Mouse (Mus musculus) intestine, embryonic 16.5 days (tissue): ENCODE measurements at regions not wholly inside any gene's neighbourhood (a gene's known extent, or its start where the extent isn't known, plus 50 kb on each side); places are given as distances from the start of the nearest gene placed in this dataset.

Experiments
- ATAC-seq: fragments of 200-750 bp; cut with Nextera tagmentation; 2 replicates; pipeline ENCODE4 v1.8.0; 2017; ENCODE audit warnings: moderate TSS enrichment, moderate library complexity
- H3K27ac ChIP-seq: fragments of 300-500 bp; sonication (generic); 2 replicates; pipeline ENCODE4 v1.5.1; 2014; ENCODE audit warnings: mild to moderate bottlenecking, low read length
- H3K27me3 ChIP-seq: fragments of 300-500 bp; sonication (generic); replicated peaks from 2 replicates; pipeline ENCODE4 v1.6.1; 2014; ENCODE audit warnings: low read length, control low read depth, mixed read lengths; ENCODE audit not compliant: control insufficient read depth, insufficient read depth
- H3K36me3 ChIP-seq: fragments of 300-500 bp; sonication (generic); 2 replicates; pipeline ENCODE4 v1.6.1; 2014; ENCODE audit warnings: low read length, control low read depth; ENCODE audit not compliant: control insufficient read depth, insufficient read depth
- H3K4me1 ChIP-seq: fragments of 300-500 bp; sonication (generic); 2 replicates; pipeline ENCODE4 v1.6.1; 2014; ENCODE audit warnings: low read length, control low read depth, mixed read lengths; ENCODE audit not compliant: control insufficient read depth, insufficient read depth
- H3K4me2 ChIP-seq: fragments of 300-500 bp; sonication (generic); 2 replicates; pipeline ENCODE4 v1.6.1; 2014; ENCODE audit warnings: low read depth, low read length, control low read depth
- H3K4me3 ChIP-seq: fragments of 300-500 bp; sonication (generic); 2 replicates; pipeline ENCODE4 v1.5.1; 2014; ENCODE audit warnings: mild to moderate bottlenecking, low read length
- H3K9ac ChIP-seq: fragments of 300-500 bp; sonication (generic); 2 replicates; pipeline ENCODE4 v1.6.1; 2014; ENCODE audit warnings: low read depth, low read length
- H3K9me3 ChIP-seq: fragments of 300-500 bp; sonication (generic); 2 replicates; pipeline ENCODE4 v1.6.1; 2016; ENCODE audit warnings: low read length, control low read depth; ENCODE audit not compliant: control insufficient read depth
- WGBS: fragments of 180-500 bp; shearing (Covaris S2); extraction: QIAGEN DNeasy Blood & Tissue Kit; methylation state at CpG from one replicate; pipeline ENCODE4 v1.1.7; 2014; 5-methylcytosine and 5-hydroxymethylcytosine counted together

GRCm38 (mm10) chr16:78637452-78637851, 60.9 kb upstream of the D16Ertd472e start:
- no peak overlapping the region for H3K27ac ChIP-seq
- no peaks in the 10 kb centered on the region for H3K36me3 ChIP-seq
- H3K27me3 ChIP-seq = no peaks in the 10 kb centered on the region
- H3K4me2 ChIP-seq = no peak overlapping the region
- no peak overlapping the region for H3K9ac ChIP-seq
- no peaks in the 10 kb centered on the region for H3K9me3 ChIP-seq
- no peak overlapping the region for H3K4me3 ChIP-seq
- H3K4me1 ChIP-seq = no peaks in the 10 kb centered on the region
- WGBS = 89% methylated on average over 6 of the region's 6 CpGs
- no peak for ATAC-seq

- no peaks in the 10 kb centered on the region for H3K4me1 ChIP-seq
- no peak overlapping the region for H3K4me3 ChIP-seq
- no peaks in the 10 kb centered on the region for H3K36me3 ChIP-seq
- H3K27ac ChIP-seq = no peak overlapping the region
- H3K9me3 ChIP-seq = no peaks in the 10 kb centered on the region
- no peak overlapping the region for H3K9ac ChIP-seq
- no peaks in the 10 kb centered on the region for H3K27me3 ChIP-seq
- no peak for ATAC-seq
- 41% methylated on average over 5 of the region's 5 CpGs for WGBS
- H3K4me2 ChIP-seq = no peak overlapping the region
Measured at GRCm38 (mm10) chr16:78637015-78637414, 60.5 kb upstream of the D16Ertd472e start.

DNA sequence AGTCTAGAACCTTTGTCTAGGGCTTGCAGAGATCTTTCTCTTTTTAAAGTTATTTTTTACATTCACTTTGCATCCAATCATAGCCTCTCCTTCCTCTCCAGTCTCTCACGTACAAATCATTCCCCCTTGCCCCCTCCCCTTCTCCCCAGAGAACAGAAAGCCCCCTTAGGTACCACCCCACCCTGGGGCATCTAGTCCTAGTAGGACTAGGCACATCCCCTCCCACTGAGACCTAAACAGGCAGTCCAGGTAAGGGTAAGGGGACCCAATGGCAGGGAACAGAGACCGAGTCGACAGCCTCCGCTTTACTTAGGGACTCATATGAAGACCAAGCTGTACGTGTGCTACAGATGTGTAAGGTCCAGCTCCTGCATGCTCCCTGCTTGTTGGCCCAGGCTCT, 59.3 kb upstream of the D16Ertd472e start:
- Histone ChIP-seq H3K27ac (no peak overlapping the region), H3K4me1 (no peaks in the 10 kb centered on the region), H3K4me3 (no peak overlapping the region), H3K9ac (no peak overlapping the region), H3K9me3 (no peaks in the 10 kb centered on the region), H3K27me3 (no peaks in the 10 kb centered on the region), H3K36me3 (no peaks in the 10 kb centered on the region), H3K4me2 (no peak overlapping the region)
- no peak for ATAC-seq
- 87% methylated on average over 5 of the region's 5 CpGs for WGBS

DNA sequence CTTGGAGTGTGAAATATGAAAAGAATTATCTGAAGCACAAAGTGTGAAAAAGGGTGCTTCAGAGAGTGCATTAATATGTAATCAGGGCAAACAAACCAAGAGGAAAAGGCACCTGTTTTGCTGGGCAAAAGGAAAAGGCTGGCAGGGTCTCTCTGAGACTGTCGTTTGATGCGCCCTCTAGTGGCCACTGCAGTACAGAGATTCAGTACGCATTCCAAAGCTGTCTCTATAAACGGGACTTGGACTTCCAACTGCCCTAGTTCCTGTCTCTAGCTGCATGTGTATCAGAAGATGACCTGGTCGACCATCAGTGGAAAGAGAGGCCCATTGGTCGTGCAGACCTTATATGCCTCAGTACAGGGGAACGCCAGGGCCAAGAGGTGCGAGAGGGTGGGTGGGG, 58.7 kb upstream of the D16Ertd472e start:
- Histone ChIP-seq H3K9me3 (no peaks in the 10 kb centered on the region), H3K36me3 (no peaks in the 10 kb centered on the region), H3K27ac (no peak overlapping the region), H3K4me3 (no peak overlapping the region), H3K9ac (no peak overlapping the region), H3K27me3 (no peaks in the 10 kb centered on the region), H3K4me1 (no peaks in the 10 kb centered on the region), H3K4me2 (no peak overlapping the region)
- WGBS = 23% methylated on average over 8 of the region's 8 CpGs
- ATAC-seq = peak; percentile 64; the same call in 1 of the 2 replicates

DNA sequence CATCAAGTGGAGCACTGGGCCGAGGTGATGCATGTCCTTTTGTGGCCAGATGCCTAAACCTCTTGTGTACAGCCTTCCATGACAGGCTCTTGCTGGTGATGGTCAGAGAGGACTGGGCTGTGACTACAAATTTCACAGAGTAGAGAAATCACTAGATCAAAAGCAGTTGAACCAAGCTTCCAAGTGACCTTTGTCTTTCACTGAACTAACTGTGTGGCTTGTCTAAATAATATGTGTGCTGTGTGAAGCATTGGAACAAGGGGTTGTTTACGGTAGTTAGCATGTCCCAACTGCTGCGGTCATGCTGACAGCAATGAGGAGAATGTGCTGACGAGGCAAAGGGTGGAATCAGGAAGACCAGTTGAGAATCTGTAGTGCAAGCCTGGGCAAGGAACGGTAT, 55.3 kb upstream of the D16Ertd472e start:
- no peaks in the 10 kb centered on the region for H3K27me3 ChIP-seq
- no peak for ATAC-seq
- no peaks in the 10 kb centered on the region for H3K9me3 ChIP-seq
- H3K4me1 ChIP-seq = no peaks in the 10 kb centered on the region
- 71% methylated on average over 5 of the region's 5 CpGs for WGBS
- H3K4me3 ChIP-seq = no peak overlapping the region
- H3K27ac ChIP-seq = no peak overlapping the region
- H3K36me3 ChIP-seq = no peaks in the 10 kb centered on the region
- no peak overlapping the region for H3K4me2 ChIP-seq
- no peak overlapping the region for H3K9ac ChIP-seq

GRCm38 (mm10) chr16:78626803-78627202, 50.3 kb upstream of the D16Ertd472e start:
- H3K9ac ChIP-seq = no peak overlapping the region
- H3K9me3 ChIP-seq = no peaks in the 10 kb centered on the region
- no peak for ATAC-seq
- H3K4me2 ChIP-seq = no peak overlapping the region
- no peaks in the 10 kb centered on the region for H3K36me3 ChIP-seq
- WGBS = 62% methylated on average over 2 of the region's 2 CpGs
- no peak overlapping the region for H3K4me3 ChIP-seq
- H3K27me3 ChIP-seq = no peaks in the 10 kb centered on the region
- H3K4me1 ChIP-seq = no peaks in the 10 kb centered on the region
- H3K27ac ChIP-seq = no peak overlapping the region
